Mouse (Mus musculus) brown adipose tissue, adult 24 weeks (tissue): ENCODE measurements around the gene Sval2. TPM values are rescaled to one million over a fixed set of nuclear protein-coding genes. Genes with fewer than 3 reads are reported as not detected.

ENCODE experiments used
- H3K27ac ChIP-seq: fragments of 200-500 bp; replicated peaks from 2 replicates; pipeline ENCODE4 v1.5.1; 2012; ENCODE audit warnings: low read depth, mild to moderate bottlenecking, low read length
- H3K4me1 ChIP-seq: fragments of 200-500 bp; 2 replicates; pipeline ENCODE4 v1.6.1; 2012; ENCODE audit warnings: low read length, mixed read lengths; ENCODE audit not compliant: control insufficient read depth, insufficient read depth, insufficient read length
- H3K4me3 ChIP-seq: fragments of 200-500 bp; 2 replicates; pipeline ENCODE4 v1.5.1; 2012; ENCODE audit warnings: low read depth, mild to moderate bottlenecking, low read length, moderate library complexity; ENCODE audit not compliant: insufficient read depth
- polyA plus RNA-seq: library from polyadenylated mRNA; stranded (reverse); fragments of >200 nt; gene quantifications from 2 replicates; pipeline ENCODE4 v1.2.4, GENCODE M21; 2012; ENCODE audit not compliant: missing spikeins, insufficient read depth, insufficient read length

Sval2 gene
- polyA plus RNA-seq: not detected in 2 replicates

GRCm38 (mm10) chr6:41852689-41853088 is at the start of gene Sval2:
Gene Sval2, plus strand, starts transcription at chr6:41852989.
- Histone ChIP-seq H3K4me3 (no peak within 1 kb of the TSS), H3K27ac (no peak within 1 kb of the TSS), H3K4me1 (no peaks in the 10 kb centered on the region)

DNA sequence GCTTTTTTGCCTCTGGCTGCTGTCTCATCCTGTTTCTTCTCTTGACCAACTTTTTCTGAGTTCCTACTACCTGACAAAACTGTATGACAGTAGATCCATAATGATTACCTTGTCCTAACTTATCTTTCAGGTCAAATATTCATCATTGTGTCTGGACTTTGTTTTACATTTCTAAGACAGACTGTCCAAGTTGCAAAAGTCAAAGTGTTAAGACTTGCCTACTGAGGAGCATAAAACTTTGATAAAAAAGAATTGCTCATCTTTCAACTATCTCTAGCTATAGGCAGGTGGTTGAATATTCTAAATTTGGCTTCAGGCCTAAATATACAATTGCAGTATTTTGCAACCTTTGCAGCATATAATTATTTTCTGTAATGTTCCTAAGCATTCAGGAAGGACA is 28.7 kb upstream of the Sval2 start:
- H3K27ac ChIP-seq: no peak overlapping the region
- H3K4me1 ChIP-seq: no peaks in the 10 kb centered on the region
- no peak overlapping the region for H3K4me3 ChIP-seq

GRCm38 (mm10) chr6:41829516-41829915 is 23.3 kb upstream of the Sval2 start:
- no peak overlapping the region for H3K4me3 ChIP-seq
- H3K4me1 ChIP-seq: no peaks in the 10 kb centered on the region
- H3K27ac ChIP-seq: no peak overlapping the region

DNA sequence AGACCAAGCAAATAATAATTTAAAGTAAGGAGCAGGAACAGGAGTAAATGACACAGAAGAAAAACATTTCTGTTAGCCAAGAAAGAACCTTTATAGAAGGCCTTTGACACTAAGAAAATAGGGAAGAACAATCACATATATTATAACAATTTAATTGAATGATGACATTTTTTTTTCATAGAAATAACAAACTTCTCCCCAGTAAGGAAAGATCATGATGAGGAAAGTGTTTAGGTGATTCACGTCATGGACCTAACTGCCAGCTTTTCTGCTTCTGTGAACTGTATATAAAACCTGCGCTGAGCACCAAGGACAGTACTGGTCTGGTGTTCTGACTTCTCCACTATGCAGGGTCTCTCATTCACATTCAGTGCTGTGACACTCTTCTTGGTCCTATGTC is 5.6 kb upstream of the Sval2 start, which contains the start of gene Pip:
TSS of gene Pip (plus strand) at position 301 of the 400 bp plus-strand sequence.
- no peaks in the 10 kb centered on the region for H3K4me1 ChIP-seq
- no peak within 1 kb of the TSS for H3K4me3 ChIP-seq
- no peak within 1 kb of the TSS for H3K27ac ChIP-seq

GRCm38 (mm10) chr6:41864038-41864437 is 11.2 kb downstream of the Sval2 start:
- Histone ChIP-seq H3K4me3 (no peak overlapping the region), H3K4me1 (no peaks in the 10 kb centered on the region), H3K27ac (no peak overlapping the region)

DNA sequence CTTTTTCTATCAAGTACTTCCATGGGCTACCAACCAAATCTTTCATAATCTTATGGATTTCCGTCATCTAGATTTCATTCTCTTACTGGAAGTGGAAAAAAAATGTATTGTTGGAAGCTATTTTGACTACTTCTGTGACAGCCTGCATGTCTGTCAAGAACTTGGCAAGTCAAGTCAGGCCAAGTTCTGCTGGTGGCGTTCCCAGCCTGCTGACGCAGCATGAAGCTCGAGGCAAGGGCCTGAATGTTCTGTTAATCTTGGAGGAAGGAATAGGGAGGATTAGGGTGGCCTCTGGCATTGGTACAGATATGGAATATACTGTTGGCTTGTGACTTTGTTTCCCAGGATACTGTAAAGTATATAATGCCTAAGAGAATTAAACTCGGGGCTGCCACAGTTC is 58.8 kb downstream of the Sval2 start:
- H3K27ac ChIP-seq: no peak overlapping the region
- no peaks in the 10 kb centered on the region for H3K4me1 ChIP-seq
- no peak overlapping the region for H3K4me3 ChIP-seq

Other genes with a start within 250 kb of the Sval2 start
- gene Ephb6, start 247.5 kb upstream of the Sval2 start, polyA plus RNA-seq: 1.8 and 3.1 TPM in 2 replicates
- not detected in 2 replicates for gene Trpv6, start 216.6 kb upstream of the Sval2 start, polyA plus RNA-seq
- not detected in 2 replicates for gene Trpv5, start 172.2 kb upstream of the Sval2 start, polyA plus RNA-seq
- gene Llcfc1, start 168.6 kb upstream of the Sval2 start, polyA plus RNA-seq: not detected in 2 replicates
- gene Kel, start 148.7 kb upstream of the Sval2 start, polyA plus RNA-seq: not detected in 2 replicates
- gene Olfr459, start 77.8 kb upstream of the Sval2 start, polyA plus RNA-seq: not detected in 2 replicates
- not detected in 2 replicates for gene Pip, start 5.5 kb upstream of the Sval2 start, polyA plus RNA-seq
- gene Sval1, start 98.6 kb downstream of the Sval2 start, polyA plus RNA-seq: not detected in 2 replicates
- not detected in 2 replicates for gene Sval3, start 115.2 kb downstream of the Sval2 start, polyA plus RNA-seq
- not detected in 2 replicates for gene Sva, start 185.4 kb downstream of the Sval2 start, polyA plus RNA-seq